Mouse (Mus musculus) gastrocnemius, postnatal 25 days (tissue): ENCODE data around the gene Ube2e3. TPM values are rescaled to one million over a fixed set of nuclear protein-coding genes. Genes with fewer than 3 reads are reported as not detected.

Source experiments
- DNase-seq: peaks from one replicate; pipeline ENCODE4 v3.0.0; 2022
- long read RNA-seq, 2 experiments: library from polyadenylated mRNA; stranded (forward); transcript quantifications; one replicate each; pipeline ENCODE4 v2.0.0; 2021
- total RNA-seq, 2 experiments: library from RNA; stranded (reverse); gene quantifications; 1 replicate in 1 of 2; 2 replicates in 1 of 2; pipeline ENCODE4 v1.2.3; 2021

The Ube2e3 gene
- 10 to 100 TPM; 19.8 to 21.5 TPM for total RNA-seq
- long read RNA-seq, experiment 1, transcript Ube2e3-201 (6 exons, 2,249 nt): major isoform, 35 of 36 reads
- long read RNA-seq, experiment 1, partial matches to known transcripts: 0 of 36 reads
- long read RNA-seq, experiment 1, other reads (novel, unspliced or antisense): 1 of 36 reads
- long read RNA-seq, experiment 2, transcript Ube2e3-201 (6 exons, 2,249 nt): major isoform, 41 of 43 reads
- long read RNA-seq, experiment 2, partial matches to known transcripts: 0 of 43 reads
- long read RNA-seq, experiment 2, other reads (novel, unspliced or antisense): 2 of 43 reads

DNA sequence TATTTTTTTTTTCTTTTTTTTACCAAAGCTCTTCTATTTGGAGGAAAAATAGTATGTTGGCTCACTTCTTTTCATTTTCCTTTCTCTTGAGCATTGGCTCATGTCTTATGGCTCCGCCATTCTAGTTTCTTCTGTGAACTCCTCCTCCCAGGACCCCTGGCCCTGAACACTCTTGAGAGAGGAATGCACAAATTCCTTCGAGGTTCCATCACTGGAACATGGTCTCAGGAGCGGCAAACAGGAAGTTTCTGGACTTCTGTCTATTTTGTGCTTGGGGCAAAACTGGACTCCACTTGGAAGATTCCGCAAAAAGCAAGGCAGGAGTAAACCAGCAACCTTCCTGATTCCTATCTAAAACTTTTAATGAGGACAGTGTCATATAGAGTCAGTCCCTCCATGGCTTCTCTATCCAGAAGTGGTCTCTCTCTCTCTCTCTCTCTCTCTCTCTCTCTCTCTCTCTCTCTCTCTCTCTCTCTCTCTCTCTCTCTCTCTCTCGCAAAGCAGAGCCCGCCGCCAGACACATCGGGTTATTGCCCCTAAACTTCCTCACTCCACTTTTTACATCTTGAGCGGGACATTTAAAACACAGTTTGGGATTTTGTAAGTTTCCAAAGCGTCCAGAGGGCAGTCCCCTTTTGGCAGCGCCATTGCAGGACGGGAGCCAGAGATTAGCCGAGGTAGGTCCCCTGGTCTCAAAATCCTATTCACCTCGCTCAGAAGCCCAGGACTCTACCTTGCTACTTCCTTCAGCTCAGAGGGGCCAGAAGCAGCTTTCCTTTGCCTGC, at the start of gene Ube2e3:
Gene Ube2e3 (plus strand): TSS at position 399 of the 785 bp plus-strand sequence.
- DNase-seq: no peak

DNA sequence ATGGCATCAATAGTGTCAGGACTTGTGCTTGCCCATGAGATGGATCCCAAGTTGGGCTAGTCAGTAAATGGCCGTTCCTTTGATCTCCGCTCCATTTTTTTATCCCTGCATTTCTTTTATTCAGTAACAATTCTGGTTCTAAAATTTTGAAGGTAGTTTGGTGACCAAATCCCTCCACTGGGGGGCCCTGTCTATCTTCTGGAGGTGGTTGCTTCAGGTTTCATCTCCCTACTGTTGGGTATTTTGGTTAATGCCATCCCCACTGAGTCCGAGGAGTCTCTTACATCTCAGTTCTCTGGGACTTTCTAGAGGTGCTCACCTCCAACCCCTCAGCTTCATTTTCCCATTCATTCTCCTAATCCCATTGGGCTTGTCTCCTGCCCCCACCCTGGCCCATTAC, 38.0 kb upstream of the Ube2e3 start:
- no peak for DNase-seq

DNA sequence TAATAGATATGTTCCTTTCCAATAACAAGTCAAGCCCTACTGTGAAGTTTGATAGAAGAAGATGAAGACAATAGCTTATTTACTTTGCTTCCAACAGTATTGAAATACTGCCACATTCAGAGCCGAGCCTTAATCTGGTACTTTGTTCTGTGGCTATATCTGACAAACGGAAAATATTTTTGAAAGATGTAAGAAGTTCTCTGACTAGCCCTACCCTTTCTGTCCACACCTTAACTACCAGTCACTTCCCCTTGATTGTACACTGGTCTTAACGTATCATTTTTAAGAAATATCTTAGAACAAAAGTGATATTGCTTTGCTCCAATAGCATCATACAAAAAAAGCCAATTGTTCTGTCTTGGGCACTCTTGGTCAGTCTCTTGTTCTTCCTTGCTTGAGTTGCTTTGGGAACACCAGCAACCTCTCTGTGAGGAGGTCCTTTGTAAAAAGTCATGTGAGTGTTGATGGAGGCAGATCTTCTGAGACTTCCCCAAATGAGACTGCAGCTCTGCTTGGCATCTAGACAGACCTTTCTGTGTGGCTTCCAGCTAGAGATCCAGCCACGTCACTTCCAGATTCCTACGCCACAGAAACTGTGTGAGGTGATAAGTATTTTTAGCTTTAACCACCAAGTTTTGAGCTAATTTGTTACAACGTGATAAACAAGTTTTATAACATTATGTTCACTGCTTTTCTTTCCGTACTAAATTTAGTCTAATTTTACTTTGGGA, 26.3 kb upstream of the Ube2e3 start:
- no peak for DNase-seq

DNA sequence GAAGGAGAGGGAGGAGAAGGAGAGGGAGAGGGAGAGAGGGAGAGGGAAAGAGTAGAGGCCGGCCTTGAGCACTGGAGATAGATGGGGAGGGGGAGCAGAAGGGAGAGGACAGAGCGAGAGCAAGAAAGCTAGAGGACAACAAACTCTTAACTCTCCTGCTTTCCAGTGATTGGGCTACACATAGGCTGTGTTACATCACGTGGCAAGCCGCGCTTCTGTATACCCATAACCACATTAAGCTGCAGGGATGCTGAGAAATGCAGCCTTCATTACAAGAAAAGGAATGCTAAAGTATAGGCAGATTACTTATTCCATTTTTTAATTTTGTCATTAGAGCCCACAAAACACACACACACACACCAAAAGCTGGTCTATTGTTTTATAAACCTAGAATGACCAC, 23.6 kb upstream of the Ube2e3 start:
- no peak for DNase-seq

DNA sequence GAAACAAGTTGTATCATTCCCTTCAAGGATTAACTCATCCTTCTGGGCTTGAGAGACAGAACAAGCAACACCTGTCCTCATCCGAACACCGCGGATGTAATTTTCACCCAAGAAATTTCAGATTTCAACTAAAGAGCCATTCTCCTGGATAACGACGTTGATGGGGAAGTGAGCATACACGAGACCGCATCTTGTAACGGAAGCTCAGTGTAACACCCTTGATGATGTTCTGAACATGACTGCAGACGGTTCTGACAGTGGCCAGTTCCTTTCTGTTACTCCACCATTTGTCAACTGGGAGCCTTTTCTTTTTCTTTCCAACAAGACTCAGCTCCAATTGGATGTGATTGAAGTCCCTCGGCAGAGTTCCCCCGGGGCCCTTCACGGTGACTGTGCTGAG, 22.6 kb upstream of the Ube2e3 start:
- DNase-seq: no peak

DNA sequence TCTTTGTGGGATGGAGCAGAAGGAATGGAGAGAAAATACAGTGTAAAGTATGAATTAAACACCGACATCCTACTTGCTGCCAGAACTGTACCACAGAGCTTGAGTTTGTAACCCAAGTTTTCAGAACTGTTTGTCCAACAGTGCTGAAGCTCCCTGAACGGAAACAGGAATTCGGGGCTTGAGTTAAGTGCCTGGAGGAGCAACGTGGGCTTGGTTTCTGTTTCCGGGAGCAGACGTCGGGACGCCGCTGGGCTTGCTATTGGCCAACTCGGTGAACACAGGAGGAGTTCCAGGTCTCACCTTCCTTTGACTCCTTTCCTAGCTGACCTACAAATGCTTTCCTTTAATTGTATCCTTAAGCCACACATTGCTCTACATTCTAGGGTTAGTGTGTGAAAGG, 22.2 kb upstream of the Ube2e3 start:
- DNase-seq: no peak

DNA sequence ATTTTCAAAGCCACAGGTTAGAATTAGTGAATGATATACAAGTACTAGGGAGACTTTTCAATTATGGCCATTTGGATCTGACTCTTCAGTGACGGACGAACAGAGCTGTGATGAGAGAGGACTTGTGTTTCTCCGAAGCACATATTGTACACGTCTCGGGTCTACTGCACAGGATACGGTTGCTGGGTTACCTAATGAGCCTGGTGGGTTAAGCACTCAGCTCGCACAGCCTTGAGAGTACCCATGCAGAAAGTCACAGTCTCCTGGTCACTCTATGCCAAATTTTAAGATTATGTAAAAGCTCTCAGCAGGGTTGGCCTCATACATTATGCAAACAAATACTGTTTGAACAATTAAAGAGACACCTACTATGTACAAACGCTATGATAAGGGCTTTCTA, 13.6 kb upstream of the Ube2e3 start:
- DNase-seq: no peak

DNA sequence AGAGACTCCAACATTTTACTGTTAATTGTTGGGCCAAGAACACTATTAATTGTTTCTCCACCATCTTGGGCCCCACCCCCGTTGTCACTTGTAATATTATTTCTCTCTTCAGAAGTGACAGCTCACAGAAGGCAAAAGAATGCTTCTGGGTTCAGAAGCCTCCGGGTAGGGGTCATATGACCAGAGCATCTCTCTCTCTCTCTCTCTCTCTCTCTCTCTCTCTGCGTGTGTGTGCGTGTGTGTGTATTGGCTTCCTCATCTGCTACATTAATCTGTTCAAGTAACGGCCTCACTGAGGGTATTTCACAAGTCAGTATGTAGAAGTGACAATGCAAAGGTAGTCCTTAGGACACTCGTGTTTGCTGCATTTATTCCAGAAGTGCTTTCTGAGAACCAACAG, 9.3 kb upstream of the Ube2e3 start:
- DNase-seq: no peak

DNA sequence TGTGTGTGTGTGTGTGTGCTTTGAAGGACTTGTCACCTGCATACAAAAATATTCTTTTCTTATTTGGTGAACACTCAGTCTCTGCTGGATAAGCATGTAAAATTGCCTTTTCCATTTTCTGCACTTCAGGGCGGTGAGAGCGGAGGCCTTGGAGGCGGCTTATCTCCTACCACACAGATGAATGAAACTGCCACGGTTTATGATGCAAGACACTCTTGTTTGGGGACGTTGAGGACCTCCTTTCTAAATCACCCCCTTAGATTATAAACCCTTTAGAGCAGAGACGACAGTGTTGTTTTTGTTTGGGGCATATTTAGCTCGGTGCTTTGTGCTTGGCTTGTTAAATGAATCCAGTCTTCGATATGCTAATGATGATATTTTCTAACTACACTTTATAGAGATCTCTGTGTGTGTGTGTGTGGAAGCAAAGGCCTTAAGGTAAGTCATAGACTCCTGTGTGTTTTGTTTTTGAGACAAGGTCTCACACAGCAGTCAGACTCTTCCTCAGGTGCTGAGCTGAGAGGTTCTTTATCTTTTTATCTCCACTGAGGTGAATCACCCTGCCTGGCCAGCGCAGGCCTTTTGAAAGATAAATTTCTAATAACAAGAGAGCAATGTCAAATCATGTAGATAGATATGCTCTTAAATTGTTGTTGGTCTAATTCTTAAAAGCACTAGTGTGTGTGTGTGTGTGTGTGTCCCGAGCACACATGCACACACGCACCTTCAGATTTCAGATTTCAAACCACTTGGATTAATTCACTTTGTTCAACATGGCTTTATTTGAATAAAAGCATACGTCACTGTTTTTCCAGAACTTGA, 8.4 kb upstream of the Ube2e3 start:
- DNase-seq: no peak

DNA sequence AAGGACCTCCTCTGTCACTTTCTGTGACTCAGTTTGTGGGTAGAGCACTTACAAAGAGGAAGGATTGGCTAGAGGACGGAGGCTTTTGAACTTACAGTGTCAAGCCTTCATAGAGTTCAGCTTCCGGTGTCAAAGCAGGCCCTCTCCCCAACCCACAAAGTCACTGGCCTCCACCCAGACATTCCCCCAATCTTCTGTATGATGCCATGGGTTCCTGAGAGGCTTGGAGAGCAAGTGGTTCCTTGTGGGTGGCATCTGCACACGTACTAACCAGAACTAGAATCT, 7.9 kb upstream of the Ube2e3 start:
- DNase-seq: no peak

DNA sequence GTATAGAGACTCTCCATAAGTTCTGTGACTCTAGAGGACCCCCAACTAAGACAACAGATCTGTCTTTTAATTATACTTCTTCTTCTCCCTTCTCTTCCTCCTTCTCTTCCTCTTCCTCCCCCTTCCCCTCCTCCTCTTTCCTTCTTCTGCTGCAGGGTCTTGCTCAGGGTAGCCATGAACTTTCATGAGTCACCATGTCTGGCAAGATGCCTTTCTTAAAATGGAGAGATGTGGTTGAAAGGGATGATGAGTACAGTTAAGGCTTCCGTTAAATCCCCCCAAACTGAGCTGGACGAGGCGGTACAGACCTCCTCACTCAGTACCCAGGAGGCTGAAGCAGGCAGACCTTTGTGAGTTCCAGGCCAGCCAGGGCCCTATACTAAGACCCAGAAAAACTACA, 3.8 kb upstream of the Ube2e3 start:
- no peak for DNase-seq

DNA sequence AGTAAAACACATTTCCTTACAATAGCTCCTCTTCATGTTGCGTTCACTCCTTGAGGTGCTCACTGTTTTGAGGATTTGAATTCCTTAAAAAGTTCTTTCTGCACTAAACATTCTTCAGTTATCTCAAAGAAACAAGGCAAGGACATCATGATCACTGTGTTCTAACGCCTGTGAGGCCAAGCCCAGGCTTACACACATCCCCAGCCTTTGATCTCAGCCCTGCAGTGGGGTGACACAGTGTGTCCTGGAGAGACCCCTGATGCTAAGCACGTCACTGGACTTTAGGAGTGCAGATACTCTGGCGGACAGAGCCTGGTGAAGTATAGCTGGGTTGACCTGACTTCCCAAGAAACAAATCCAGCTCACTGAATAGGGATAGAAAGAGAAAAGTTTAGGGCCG, 3.1 kb upstream of the Ube2e3 start:
- no peak for DNase-seq

DNA sequence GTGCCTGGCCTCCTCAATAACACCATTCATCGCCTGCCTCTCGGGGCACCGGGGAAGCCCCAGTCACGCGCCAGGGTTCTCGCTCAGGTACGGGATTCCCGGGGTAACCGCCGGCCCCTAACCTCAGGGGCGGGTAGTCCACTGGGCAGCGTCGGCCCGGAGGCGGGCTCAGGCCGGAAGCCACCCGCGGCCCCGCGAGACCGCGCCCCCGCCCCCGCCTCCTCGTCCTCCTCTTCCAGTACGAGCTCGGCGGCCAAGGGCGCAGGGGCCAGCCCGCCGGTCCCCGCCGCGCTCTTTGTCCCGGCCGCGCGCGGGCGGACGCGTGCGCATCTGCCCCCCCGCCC, 559 bp downstream of the Ube2e3 start:
- peak; percentile 81 for DNase-seq

DNA sequence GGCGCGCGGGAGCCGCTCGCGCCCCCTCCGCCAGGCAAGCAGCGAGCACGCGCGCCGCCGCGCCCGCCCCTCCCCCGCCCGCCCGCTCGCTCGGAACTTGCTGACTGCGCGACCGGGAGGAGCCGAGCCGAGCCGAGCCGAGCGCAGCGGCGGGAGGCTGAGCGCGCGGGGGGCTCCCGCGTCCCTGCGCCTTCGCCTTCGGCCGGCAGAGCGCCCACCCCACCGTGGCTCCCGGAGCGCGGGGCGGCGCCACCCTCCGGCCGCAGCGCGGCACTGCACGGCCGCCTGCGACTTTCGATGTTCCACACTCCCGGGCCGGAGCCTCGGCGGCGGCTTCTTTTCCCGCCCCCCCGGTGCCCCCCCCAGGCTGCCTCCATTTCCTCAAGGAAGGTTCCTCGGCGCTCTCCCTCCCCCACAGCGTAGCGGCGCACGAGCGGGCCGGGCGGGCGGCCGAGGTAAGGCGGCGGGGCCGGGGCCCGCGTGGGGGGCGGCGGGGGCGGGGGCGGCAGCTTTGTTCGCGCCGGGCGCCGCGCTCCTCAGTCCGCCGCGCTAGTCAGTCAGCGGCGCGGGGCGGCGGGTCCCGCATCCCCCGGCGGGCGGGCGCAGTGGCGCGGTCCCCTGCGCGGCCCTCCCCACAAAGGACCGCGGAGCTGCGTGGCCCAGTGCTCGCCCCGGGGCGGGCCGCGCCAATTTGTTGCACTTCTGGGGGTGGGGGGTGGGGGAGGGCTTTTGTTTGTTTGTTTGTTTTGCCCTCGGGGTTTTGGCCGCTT, 1.2 kb downstream of the Ube2e3 start:
- peak; percentile 78 for DNase-seq

DNA sequence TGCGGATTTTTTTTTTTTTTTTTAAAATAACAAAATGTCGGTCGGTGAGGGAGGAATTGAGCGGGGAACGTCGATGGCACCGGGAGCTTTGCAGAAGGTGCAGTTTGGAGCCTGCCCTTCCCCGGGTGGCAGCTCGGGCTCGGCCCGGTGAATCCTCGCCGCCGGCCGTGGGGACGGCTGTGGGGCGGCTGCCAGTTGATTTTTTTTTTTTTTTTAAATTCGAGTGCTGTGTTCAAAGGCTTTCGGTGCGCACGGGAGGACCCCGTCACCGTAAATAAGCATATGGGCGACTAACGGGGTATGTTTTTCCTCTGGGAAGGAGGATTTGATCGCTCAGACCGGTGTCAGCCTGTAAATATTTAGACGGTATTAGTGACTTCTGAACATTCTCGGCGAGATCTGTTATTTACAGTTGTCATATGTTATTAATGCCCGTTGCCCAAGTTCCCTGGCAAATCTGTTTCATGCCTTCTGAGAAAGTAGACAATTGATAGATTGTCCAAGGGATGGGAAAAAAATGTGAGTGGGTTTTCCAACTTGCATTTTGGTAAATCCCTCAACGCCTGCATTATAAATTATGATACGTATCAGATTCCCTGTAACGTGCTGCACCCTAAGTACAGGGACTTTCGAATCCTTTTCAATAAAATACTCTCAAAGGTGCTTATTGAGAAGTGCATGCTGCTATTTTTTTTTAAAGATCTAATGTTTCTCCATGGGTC, 2.0 kb downstream of the Ube2e3 start:
- peak; percentile 12 for DNase-seq

DNA sequence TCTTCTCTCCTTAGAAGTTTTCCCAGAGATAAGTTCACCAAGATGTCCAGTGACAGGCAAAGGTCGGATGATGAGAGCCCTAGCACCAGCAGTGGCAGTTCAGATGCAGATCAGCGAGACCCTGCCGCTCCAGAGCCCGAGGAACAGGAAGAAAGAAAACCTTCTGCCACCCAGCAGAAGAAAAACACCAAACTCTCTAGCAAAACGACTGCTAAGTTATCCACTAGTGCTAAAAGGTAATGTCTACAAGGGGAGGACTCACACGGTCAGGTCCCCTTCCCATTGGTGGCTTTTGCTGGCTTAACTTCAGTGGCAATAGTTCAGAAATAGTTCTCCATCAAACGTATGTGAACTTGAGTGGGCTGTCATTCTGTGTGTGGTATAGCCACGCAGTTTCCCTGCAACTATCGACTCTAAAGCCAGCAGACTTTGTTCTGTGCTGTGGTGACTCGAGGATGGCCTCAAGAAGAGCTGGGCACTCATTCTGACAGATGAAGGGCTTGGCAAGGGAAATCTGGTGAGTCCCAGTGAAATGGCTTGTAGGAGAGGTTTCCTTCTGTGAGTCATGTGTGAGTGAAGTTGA, 2.6 kb downstream of the Ube2e3 start:
- no peak for DNase-seq

DNA sequence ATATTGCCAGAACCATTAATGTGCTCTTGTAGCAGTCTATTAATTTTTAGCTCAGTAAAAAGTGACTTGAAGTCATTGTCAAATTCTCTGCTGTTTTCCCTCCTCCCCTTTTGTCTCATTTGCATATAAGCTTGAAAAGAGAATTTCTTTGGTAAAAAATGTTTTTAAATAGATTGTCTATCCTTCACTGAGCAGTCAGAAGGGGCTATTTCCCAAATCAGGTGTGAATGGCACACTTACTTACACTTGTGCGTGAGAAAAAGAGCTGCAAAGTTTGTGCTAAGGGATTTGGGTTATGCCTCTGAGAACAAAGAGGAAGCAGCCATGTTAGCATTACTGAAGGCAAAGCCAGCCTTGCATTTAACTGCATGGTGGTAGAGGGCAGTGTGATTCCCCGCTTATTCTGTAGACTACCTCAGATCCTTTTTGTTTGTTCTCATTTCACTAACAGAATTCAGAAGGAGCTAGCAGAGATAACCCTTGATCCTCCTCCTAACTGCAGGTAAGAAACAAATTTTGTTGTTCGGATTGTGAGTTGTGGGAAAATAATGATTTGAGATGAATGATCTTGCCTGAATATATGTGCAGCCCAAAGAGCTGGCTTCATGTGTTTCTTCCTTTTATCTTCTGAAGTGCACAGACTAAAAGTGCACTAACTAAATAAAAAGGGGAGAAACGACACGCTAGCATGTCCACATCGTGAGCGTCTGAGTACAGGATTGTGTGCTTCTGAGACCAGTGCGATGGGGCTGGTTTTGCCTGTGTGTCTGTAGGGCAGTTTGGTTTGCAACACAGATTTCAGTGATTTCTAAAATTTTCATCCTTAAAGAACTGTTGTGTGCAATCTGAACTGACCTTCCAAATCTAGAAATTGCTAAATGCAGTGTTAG, 4.3 kb downstream of the Ube2e3 start:
- no peak for DNase-seq

DNA sequence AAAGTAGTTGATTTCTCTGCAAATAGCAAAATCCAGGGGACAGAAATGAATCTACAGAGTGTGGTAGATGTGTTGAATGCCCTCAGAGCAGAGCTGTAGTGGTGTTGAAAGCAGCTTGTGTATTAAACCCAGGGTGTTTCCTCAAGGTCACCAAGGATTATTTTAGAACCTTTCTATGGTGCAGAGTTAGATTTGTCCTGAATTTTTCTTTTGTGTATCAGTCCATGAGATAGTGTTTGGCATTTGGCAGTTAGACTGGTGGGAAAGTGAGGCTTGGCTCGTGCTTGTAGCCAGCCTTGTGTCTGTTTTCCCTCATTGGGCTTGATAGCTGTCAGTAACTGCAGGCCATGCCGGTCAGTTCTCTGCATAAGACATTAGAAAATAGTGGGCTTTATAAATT, 6.0 kb downstream of the Ube2e3 start:
- DNase-seq: no peak

DNA sequence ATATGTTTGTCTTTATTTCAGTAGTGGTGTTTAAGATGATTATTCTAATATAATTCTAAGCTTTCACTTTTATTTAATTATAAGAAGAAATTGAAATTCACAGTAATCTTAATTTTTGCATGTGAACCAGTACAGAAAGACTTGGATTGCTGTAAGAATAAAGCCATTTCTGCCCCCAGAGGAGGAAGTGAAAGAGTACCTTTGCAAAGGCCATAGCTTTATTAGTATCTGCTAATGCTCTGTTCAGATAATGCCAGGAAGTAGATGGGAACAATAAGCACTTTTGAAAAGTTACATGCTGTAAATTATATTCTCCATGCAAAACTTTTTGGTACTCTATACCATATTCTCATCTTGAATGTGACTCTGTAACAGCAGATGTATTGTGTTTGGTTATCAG, 8.1 kb downstream of the Ube2e3 start:
- DNase-seq: no peak

DNA sequence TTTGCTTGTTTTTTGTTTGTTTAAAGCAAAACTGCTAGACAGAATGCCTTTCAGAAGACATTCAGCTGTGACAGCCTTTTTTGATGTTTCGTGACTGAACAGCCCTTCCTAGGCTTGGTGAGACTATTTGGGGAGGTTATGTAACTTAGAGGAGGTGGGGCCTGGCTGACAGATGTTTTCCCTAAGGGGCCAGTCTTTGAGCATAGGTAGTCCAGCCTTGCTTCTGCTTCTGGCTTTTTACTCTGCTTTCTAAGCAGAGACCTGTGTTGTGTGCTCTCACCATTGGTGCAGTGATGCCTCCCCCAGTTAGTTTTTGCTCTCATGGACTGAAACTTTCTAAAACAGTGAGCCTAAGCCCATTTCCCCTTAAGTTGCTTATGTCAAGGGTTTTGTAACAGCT, 14.1 kb downstream of the Ube2e3 start:
- no peak for DNase-seq
